Mouse (Mus musculus): ENCODE measurements around the gene Zcchc8.
A peak's percentile ranks its signal among the peaks of the same experiment; 100 is the strongest.

DNA sequence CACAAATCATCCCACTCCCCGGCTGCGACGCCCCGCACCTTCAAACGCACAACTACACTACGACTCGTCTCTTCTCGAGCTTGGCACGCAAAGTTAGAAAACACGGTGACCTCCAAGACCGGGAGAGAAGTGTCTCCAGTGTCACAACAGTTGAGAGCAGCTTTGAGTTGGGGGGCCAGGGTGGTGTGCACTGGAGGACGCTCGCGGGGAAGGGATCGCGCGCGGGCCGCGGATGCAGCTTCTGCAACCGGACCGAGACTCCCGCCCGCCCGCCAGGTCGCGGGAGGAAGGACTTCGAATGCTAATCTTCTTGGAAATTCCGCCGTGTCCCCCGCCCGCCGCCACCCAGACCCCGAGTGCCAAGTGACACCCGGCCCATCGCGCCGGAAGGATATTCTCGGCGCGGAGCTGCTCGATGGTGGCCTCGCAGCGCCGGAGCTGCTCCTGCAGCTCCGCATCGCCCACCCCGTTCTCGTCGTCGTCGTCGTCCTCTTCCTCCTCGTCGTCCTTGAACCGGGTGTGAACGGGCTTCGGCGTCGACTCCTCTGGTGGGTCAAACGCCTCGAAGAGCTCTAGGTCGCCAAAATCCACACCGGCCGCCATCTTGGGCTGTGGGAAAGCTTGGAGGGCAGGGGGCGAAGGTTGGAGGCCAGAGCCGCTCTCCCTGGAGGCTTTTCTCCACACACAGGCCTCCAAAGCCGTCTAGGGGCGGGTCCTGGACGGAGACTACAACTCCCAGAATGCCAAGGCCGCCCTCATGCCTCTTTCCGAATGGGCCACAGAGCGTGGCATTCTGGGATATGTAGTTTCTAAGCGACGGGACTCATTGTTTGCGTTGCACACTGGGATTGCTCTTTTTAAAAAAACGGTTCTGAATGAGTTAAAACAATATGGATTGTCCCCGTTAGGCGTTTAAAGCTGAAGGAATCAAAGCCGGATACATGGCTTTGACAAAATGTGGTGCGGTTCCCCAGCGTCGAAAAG, at the start of gene Zcchc8:
- no peak for TF ChIP-seq CTCF (IDR thresholded peaks at IDR 0.05; ENCODE audit: control insufficient read depth, insufficient read depth, low read length)
- TF ChIP-seq POLR2A (IDR thresholded peaks at IDR 0.05; ENCODE audit: borderline replicate concordance, control insufficient read depth, low read depth, low read length): peak; percentile 85; the same call in 1 of the 2 replicates
